Mouse (Mus musculus) granulocyte monocyte progenitor cell, adult 5-6 weeks (primary cell): ENCODE data around the gene Ccl8. TPM values are rescaled to one million over a fixed set of nuclear protein-coding genes. Genes with fewer than 3 reads are reported as not detected.

Experiments
- ATAC-seq: replicated peaks from 2 replicates; pipeline ENCODE4 v1.8.0; 2016; ENCODE audit warnings: mild to moderate bottlenecking, moderate TSS enrichment, inconsistent platforms; ENCODE audit not compliant: poor library complexity, severe bottlenecking
- total RNA-seq, 2 experiments: library from RNA; stranded (forward) in 1 of 2; stranded (reverse) in 1 of 2; fragments of 200-712, 200-1000 nt in 1 of 2; fragments of >200 nt in 1 of 2; fragmentation: Nextera tagmentation in 1 of 2; gene quantifications; 2 replicates each; pipeline ENCODE4 v1.2.3; 2014 to 2017

Ccl8 gene
- total RNA-seq, 2 experiments from 2014 or later = not detected

GRCm38 (mm10) chr11:82163285-82163684 is 48.3 kb downstream of the Ccl8 start:
- ATAC-seq = no peak

Other genes with a start within 250 kb of the Ccl8 start
- gene Asic2, start 146.7 kb upstream of the Ccl8 start, total RNA-seq (2014; fragmentation: Nextera tagmentation) = not detected in 2 replicates
- not detected in 2 replicates for gene Asic2, start 146.7 kb upstream of the Ccl8 start, total RNA-seq (2017)
- gene Ccl2, start 79.6 kb upstream of the Ccl8 start, total RNA-seq (2014; fragmentation: Nextera tagmentation) = not detected in 2 replicates
- gene Ccl2, start 79.6 kb upstream of the Ccl8 start, total RNA-seq (2017) = 0.41 and 5.5 TPM in 2 replicates
- not detected in 2 replicates for gene Gm17268, start 76.6 kb upstream of the Ccl8 start, total RNA-seq (2014; fragmentation: Nextera tagmentation)
- gene Gm17268, start 76.6 kb upstream of the Ccl8 start, total RNA-seq (2017) = not detected in 2 replicates
- gene Ccl7, start 69.5 kb upstream of the Ccl8 start, total RNA-seq (2014; fragmentation: Nextera tagmentation) = not detected in 2 replicates
- gene Ccl7, start 69.5 kb upstream of the Ccl8 start, total RNA-seq (2017) = not detected in 2 replicates
- not detected in 2 replicates for gene Ccl11, start 57.4 kb upstream of the Ccl8 start, total RNA-seq (2014; fragmentation: Nextera tagmentation)
- gene Ccl11, start 57.4 kb upstream of the Ccl8 start, total RNA-seq (2017) = not detected in 2 replicates
- gene Ccl12, start 13.3 kb upstream of the Ccl8 start, total RNA-seq (2014; fragmentation: Nextera tagmentation) = not detected in 2 replicates
- gene Ccl12, start 13.3 kb upstream of the Ccl8 start, total RNA-seq (2017) = not detected in 2 replicates
- not detected in 2 replicates for gene Ccl1, start 190.5 kb downstream of the Ccl8 start, total RNA-seq (2014; fragmentation: Nextera tagmentation)
- gene Ccl1, start 190.5 kb downstream of the Ccl8 start, total RNA-seq (2017) = not detected in 2 replicates